Mouse (Mus musculus): Measurements from ENCODE around the gene Hs3st2. TPM values are rescaled to one million over a fixed set of nuclear protein-coding genes. Genes with fewer than 3 reads are reported as not detected.

Gene Hs3st2
- total RNA-seq, 4 experiments from 2014 or later: not detected

GRCm38 (mm10) chr7:121549329-121550022 lies 157.8 kb downstream of the Hs3st2 start:
- no peak for DNase-seq (ENCODE audit: low spot score)

Measured in heart, adult 8-10 months (tissue).